Mouse (Mus musculus): ENCODE measurements around the gene Gm49392. TPM values are rescaled to one million over a fixed set of nuclear protein-coding genes. Genes with fewer than 3 reads are reported as not detected.

The Gm49392 gene
- polyA plus RNA-seq, 1 experiment from 2014 or later, result not detected

DNA sequence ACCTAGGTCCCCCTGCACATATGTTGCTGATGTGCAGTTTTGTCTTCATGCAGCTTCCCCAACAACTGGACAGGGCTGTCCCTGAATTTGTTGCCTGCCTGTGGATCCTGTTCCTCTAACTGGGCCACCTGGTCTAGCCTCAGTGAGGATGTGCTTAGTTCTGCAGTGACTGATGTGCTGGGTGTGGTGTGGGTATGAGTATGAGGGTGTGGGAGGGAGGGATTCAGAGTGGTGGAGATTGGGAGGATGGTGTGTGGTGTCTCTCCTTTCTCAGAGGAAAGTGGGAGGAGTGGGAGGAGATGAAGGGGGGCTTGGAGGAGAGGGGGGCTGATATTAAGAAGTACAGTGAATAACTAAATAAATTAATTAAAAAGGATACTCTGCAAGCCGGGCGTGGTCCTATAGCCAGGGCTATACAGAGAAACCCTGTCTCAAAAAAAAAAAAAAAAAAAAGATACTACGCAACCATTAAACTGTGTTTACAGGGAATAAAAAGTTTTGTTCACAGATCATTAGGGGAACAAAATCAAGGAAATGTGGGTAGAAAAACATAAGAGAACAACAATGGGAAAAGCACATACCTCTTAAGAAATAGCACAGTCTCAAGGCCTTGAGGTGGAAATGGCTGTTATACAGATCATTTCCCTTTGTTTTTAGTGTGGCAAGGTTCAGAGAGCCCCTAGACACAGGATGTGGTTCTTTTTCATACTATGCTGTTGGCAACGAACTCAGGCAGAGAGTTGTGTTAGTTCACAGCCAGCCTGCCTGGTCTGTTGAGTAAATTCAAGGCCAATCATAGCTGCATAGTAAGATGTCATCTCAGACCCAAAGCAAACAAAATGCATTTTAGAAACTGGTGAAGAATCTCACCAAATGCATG, 48.2 kb downstream of the Gm49392 start:
- WGBS, result 90% methylated on average over 4 of the region's 4 CpGs

DNA sequence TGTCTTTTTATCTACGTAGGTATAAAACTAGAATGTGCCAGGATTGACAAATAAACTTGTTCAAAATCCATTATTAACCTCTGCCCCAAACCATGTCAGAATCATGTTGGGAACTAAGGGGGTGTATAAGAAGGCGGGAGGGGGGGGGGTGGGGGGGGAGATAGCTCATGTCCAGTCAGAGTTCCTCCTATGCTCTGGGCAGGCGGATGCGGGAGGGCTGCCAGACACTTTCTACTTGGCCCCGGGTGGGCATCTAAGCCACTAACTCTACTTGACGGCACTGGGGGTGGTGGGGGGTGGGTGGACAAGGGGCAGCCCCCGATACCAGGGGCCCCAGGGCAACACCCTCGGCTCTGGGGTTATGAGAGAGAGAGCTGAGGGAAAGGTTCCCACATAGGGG, 53.5 kb downstream of the Gm49392 start:
- Histone ChIP-seq H3K27ac (ENCODE audit: low read depth, low read length) (no peak overlapping the region), H3K9ac (replicated peaks; ENCODE audit: low read depth, low read length) (no peak overlapping the region), H3K4me3 (ENCODE audit: low read depth, low read length) (no peak overlapping the region), H3K4me2 (ENCODE audit: low read depth, low read length) (no peak overlapping the region), H3K36me3 (ENCODE audit: control insufficient read depth, insufficient read depth, low read length) (no peaks in the 10 kb centered on the region), H3K27me3 (ENCODE audit: control insufficient read depth, insufficient read depth, low read length) (no peaks in the 10 kb centered on the region), H3K4me1 (ENCODE audit: control insufficient read depth, insufficient read depth, low read length) (no peaks in the 10 kb centered on the region), H3K9me3 (ENCODE audit: control insufficient read depth, low read length) (no peaks in the 10 kb centered on the region)
- 70% methylated on average over 8 of the region's 8 CpGs for WGBS
- no peak for ATAC-seq (ENCODE audit: low read depth)

More for the DNA sequence above, 48.2 kb downstream of the Gm49392 start:
- Histone ChIP-seq H3K36me3 (ENCODE audit: control insufficient read depth, insufficient read depth, low read length) (no peaks in the 10 kb centered on the region), H3K9me3 (ENCODE audit: control insufficient read depth, low read length) (no peaks in the 10 kb centered on the region), H3K4me1 (ENCODE audit: control insufficient read depth, insufficient read depth, low read length) (no peaks in the 10 kb centered on the region), H3K4me3 (ENCODE audit: low read depth, low read length) (no peak overlapping the region), H3K9ac (replicated peaks; ENCODE audit: low read depth, low read length) (no peak overlapping the region), H3K27ac (ENCODE audit: low read depth, low read length) (no peak overlapping the region), H3K4me2 (ENCODE audit: low read depth, low read length) (no peak overlapping the region), H3K27me3 (ENCODE audit: control insufficient read depth, insufficient read depth, low read length) (no peaks in the 10 kb centered on the region)
- no peak for ATAC-seq (ENCODE audit: low read depth)

DNA sequence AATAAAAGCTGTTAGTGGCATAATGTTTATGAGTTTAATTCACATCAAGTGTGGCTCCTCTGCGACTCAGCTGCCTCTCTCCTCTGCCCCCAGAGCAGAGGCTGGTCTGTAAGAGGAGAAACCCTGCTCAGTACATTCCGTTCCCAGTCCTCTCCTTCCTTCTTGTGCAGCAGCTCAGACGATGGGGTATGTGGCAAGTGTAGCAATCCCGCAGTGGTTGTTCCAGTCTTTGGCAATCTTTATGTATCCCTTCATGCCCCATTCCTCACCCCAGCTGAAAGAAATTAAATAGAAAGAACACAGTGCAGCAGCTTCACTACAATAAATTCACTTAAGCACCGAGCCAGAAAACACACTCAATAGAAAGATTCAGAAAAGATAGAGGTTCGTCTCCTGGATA, 54.0 kb downstream of the Gm49392 start:
- Histone ChIP-seq H3K9me3 (ENCODE audit: control insufficient read depth, low read length) (no peaks in the 10 kb centered on the region), H3K4me1 (ENCODE audit: control insufficient read depth, insufficient read depth, low read length) (no peaks in the 10 kb centered on the region), H3K9ac (replicated peaks; ENCODE audit: low read depth, low read length) (no peak overlapping the region), H3K27me3 (ENCODE audit: control insufficient read depth, insufficient read depth, low read length) (no peaks in the 10 kb centered on the region), H3K36me3 (ENCODE audit: control insufficient read depth, insufficient read depth, low read length) (no peaks in the 10 kb centered on the region), H3K27ac (ENCODE audit: low read depth, low read length) (no peak overlapping the region), H3K4me2 (ENCODE audit: low read depth, low read length) (no peak overlapping the region), H3K4me3 (ENCODE audit: low read depth, low read length) (no peak overlapping the region)
- WGBS, result 60% methylated on average over 6 of the region's 6 CpGs
- no peak for ATAC-seq (ENCODE audit: low read depth)

- WGBS, result 83% methylated on average over 2 of the region's 2 CpGs
- no peak overlapping the region for H3K4me2 ChIP-seq (ENCODE audit: low read depth, low read length)
- ATAC-seq (ENCODE audit: low read depth), result no peak
Observed at GRCm38 (mm10) chr13:60839353-60839902, 57.3 kb downstream of the Gm49392 start.

DNA sequence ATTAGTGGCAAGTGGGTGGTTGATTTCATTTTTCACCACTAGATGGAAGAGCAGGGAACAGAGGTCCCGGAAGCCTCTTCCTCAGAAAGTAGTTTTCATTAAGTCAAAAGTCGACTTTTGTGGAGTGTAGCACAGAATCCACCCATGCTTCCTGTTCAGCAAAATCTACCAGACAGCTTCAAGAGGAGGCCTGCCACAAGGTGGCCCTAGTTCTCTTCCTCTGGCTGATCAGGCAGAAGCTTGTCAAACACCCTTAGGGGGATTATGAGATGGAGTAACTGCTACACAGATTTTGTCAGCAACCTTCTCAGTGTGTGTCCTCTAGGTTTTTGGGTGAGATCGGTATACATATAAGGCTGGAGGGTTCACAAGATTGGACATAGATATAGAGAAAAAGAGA, 70.6 kb downstream of the Gm49392 start:
- H3K9me3 ChIP-seq (ENCODE audit: control insufficient read depth, low read length), result no peaks in the 10 kb centered on the region
- H3K27me3 ChIP-seq (ENCODE audit: control insufficient read depth, insufficient read depth, low read length), result no peaks in the 10 kb centered on the region
- H3K4me2 ChIP-seq (ENCODE audit: low read depth, low read length), result no peak overlapping the region
- no peak for ATAC-seq (ENCODE audit: low read depth)
- H3K4me1 ChIP-seq (ENCODE audit: control insufficient read depth, insufficient read depth, low read length), result no peaks in the 10 kb centered on the region
- 67% methylated on average over 3 of the region's 3 CpGs for WGBS
- no peak overlapping the region for H3K9ac ChIP-seq (replicated peaks; ENCODE audit: low read depth, low read length)
- H3K4me3 ChIP-seq (ENCODE audit: low read depth, low read length), result no peak overlapping the region
- H3K36me3 ChIP-seq (ENCODE audit: control insufficient read depth, insufficient read depth, low read length), result no peaks in the 10 kb centered on the region
- no peak overlapping the region for H3K27ac ChIP-seq (ENCODE audit: low read depth, low read length)

More at GRCm38 (mm10) chr13:60839353-60839902, 57.3 kb downstream of the Gm49392 start:
- no peak overlapping the region for H3K9ac ChIP-seq (replicated peaks; ENCODE audit: low read depth, low read length)
- H3K4me3 ChIP-seq (ENCODE audit: low read depth, low read length), result no peak overlapping the region
- no peaks in the 10 kb centered on the region for H3K4me1 ChIP-seq (ENCODE audit: control insufficient read depth, insufficient read depth, low read length)
- no peaks in the 10 kb centered on the region for H3K9me3 ChIP-seq (ENCODE audit: control insufficient read depth, low read length)
- no peak overlapping the region for H3K27ac ChIP-seq (ENCODE audit: low read depth, low read length)
- H3K36me3 ChIP-seq (ENCODE audit: control insufficient read depth, insufficient read depth, low read length), result no peaks in the 10 kb centered on the region
- H3K27me3 ChIP-seq (ENCODE audit: control insufficient read depth, insufficient read depth, low read length), result no peaks in the 10 kb centered on the region

- H3K9ac ChIP-seq (replicated peaks; ENCODE audit: low read depth, low read length), result no peak overlapping the region
- no peak overlapping the region for H3K4me2 ChIP-seq (ENCODE audit: low read depth, low read length)
- H3K4me1 ChIP-seq (ENCODE audit: control insufficient read depth, insufficient read depth, low read length), result no peaks in the 10 kb centered on the region
- no peaks in the 10 kb centered on the region for H3K9me3 ChIP-seq (ENCODE audit: control insufficient read depth, low read length)
- 69% methylated on average over 3 of the region's 3 CpGs for WGBS
- no peak overlapping the region for H3K27ac ChIP-seq (ENCODE audit: low read depth, low read length)
- no peaks in the 10 kb centered on the region for H3K36me3 ChIP-seq (ENCODE audit: control insufficient read depth, insufficient read depth, low read length)
- no peak for ATAC-seq (ENCODE audit: low read depth)
- no peaks in the 10 kb centered on the region for H3K27me3 ChIP-seq (ENCODE audit: control insufficient read depth, insufficient read depth, low read length)
- H3K4me3 ChIP-seq (ENCODE audit: low read depth, low read length), result no peak overlapping the region
Observed at GRCm38 (mm10) chr13:60820486-60821175, 76.1 kb downstream of the Gm49392 start.

DNA sequence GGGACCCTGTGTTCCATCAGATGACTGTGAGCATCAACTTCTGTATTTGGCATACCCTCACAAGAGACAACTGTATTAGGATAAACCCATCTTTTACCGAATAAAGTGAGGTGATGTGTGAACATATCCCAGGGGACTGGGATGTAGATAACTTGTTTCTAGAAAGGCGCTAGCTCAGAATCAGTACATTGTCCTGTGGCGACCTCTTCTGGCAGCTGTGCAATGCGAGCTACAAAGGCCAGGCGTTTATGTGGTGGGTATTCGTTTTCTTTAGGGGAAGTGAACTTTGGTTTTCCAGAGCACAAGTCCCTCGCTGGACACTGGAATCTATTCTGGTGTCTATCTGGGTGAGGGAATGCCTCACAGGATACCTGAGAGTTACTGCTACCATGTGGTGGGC, 77.2 kb downstream of the Gm49392 start:
- H3K4me2 ChIP-seq (ENCODE audit: low read depth, low read length), result no peak overlapping the region
- WGBS, result 14% methylated on average over 7 of the region's 7 CpGs
- H3K36me3 ChIP-seq (ENCODE audit: control insufficient read depth, insufficient read depth, low read length), result no peaks in the 10 kb centered on the region
- ATAC-seq (ENCODE audit: low read depth), result no peak
- no peak overlapping the region for H3K27ac ChIP-seq (ENCODE audit: low read depth, low read length)
- H3K9me3 ChIP-seq (ENCODE audit: control insufficient read depth, low read length), result no peaks in the 10 kb centered on the region
- H3K27me3 ChIP-seq (ENCODE audit: control insufficient read depth, insufficient read depth, low read length), result no peaks in the 10 kb centered on the region
- H3K4me1 ChIP-seq (ENCODE audit: control insufficient read depth, insufficient read depth, low read length), result no peaks in the 10 kb centered on the region
- no peak overlapping the region for H3K4me3 ChIP-seq (ENCODE audit: low read depth, low read length)
- H3K9ac ChIP-seq (replicated peaks; ENCODE audit: low read depth, low read length), result no peak overlapping the region

DNA sequence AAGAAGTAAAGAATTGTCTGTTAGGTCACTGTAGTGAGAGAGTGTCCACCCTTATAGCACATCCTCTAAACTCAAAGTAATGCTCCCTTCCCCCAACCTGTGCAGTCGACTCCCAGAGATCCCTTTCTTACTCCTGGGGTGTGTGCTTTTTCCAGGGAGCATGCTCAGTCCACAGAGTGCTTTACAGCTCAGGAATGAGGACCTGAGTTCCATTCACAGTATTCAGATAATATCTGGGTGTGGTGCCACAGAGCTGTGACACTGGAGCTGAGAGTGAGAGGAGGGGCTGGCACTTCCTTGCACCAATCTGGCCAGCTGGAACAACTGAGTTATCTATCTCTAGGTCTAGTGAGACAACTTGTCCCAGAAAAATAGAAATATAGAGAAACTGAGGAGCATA, 83.0 kb downstream of the Gm49392 start:
- no peak overlapping the region for H3K9ac ChIP-seq (replicated peaks; ENCODE audit: low read depth, low read length)
- no peaks in the 10 kb centered on the region for H3K9me3 ChIP-seq (ENCODE audit: control insufficient read depth, low read length)
- no peaks in the 10 kb centered on the region for H3K4me1 ChIP-seq (ENCODE audit: control insufficient read depth, insufficient read depth, low read length)
- no peak overlapping the region for H3K27ac ChIP-seq (ENCODE audit: low read depth, low read length)
- H3K4me2 ChIP-seq (ENCODE audit: low read depth, low read length), result no peak overlapping the region
- no peaks in the 10 kb centered on the region for H3K27me3 ChIP-seq (ENCODE audit: control insufficient read depth, insufficient read depth, low read length)
- WGBS, result 79% methylated on average over 1 of the region's 1 CpGs
- no peak for ATAC-seq (ENCODE audit: low read depth)
- H3K36me3 ChIP-seq (ENCODE audit: control insufficient read depth, insufficient read depth, low read length), result no peaks in the 10 kb centered on the region
- no peak overlapping the region for H3K4me3 ChIP-seq (ENCODE audit: low read depth, low read length)

GRCm38 (mm10) chr13:60812768-60813167, 83.9 kb downstream of the Gm49392 start:
- Histone ChIP-seq H3K4me1 (ENCODE audit: control insufficient read depth, insufficient read depth, low read length) (no peaks in the 10 kb centered on the region), H3K36me3 (ENCODE audit: control insufficient read depth, insufficient read depth, low read length) (no peaks in the 10 kb centered on the region), H3K27ac (ENCODE audit: low read depth, low read length) (no peak overlapping the region), H3K4me2 (ENCODE audit: low read depth, low read length) (no peak overlapping the region), H3K4me3 (ENCODE audit: low read depth, low read length) (no peak overlapping the region), H3K27me3 (ENCODE audit: control insufficient read depth, insufficient read depth, low read length) (no peaks in the 10 kb centered on the region), H3K9me3 (ENCODE audit: control insufficient read depth, low read length) (no peaks in the 10 kb centered on the region), H3K9ac (replicated peaks; ENCODE audit: low read depth, low read length) (no peak overlapping the region)
- WGBS, result 92% methylated on average over 6 of the region's 6 CpGs
- no peak for ATAC-seq (ENCODE audit: low read depth)

All from neural tube, embryonic 14.5 days (tissue).